Mouse (Mus musculus): ENCODE measurements at regions not wholly inside any gene's neighbourhood (a gene's known extent, or its start where the extent isn't known, plus 50 kb on each side); places are given as distances from the start of the nearest gene placed in this dataset.

DNA sequence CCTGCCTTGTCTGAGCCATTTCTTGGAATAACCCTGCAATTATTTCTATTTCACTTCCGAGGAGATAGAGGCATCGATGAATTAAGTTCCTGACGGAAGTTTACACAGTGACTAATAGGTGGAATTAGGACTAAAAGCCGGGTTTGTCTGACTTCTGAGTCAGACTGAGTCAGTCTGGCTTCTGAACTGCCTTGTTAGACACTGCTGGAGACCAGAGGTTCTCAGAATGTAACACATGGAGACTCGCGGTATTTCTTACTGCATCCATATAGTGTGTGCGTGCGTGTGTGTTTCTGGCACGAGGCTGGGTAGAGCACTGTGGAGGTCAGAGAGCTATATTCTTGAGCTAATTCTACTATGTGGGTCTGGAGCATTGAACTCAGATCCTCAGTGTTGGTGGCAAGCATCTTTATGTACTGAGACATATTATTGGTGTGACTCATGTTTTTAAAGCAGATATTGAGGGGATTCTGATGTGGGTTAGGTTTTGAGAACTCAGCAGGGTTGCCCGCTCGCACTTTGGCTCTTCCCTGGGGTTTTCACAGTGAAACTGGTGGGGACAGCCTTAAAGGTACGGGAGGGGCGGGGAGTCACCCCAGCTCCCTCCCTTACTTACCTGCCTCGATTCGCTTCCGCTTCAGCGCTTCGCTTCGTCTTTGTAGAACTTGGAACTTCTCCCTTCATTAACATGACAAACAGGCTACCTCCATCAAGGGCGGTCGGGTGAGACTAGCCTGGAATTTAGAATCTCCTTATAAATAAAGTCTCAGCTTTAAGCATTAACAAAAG is 101.2 kb downstream of the 4931417E11Rik start:
- H3K27ac ChIP-seq (ENCODE audit: control insufficient read depth, low read depth, low read length) = no peak overlapping the region
- no peak overlapping the region for H3K4me3 ChIP-seq (ENCODE audit: control insufficient read depth in 1 of 2, insufficient read depth in 1 of 2, low read depth in 2 of 2, low read length in 2 of 2)
- DNase-seq (ENCODE audit: low read depth, low spot score) = no peak

DNA sequence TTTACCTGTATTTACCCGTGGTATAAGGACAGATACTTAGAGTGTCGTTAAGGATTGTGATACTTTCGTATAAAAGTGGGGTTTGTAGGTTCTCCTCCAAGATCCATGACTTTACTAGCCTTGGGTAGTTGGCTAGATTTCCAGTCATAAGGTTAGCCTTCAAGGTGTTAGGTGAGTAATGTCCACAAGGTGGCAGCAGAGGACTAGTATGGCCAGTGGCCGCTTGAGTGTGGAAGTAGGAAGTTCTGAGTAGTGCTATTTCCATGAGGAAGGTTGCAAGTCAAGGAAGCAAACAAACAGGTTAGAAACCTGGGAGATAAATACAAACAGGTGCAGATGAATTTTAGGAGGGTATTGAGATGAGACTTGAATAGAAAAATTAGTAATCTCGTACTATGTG is 101.9 kb downstream of the 4931417E11Rik start:
- no peaks in the 10 kb centered on the region for H3K9me3 ChIP-seq (replicated peaks; ENCODE audit: insufficient read depth, low read length)
- no peaks in the 10 kb centered on the region for H3K79me2 ChIP-seq (ENCODE audit: control insufficient read depth, insufficient read depth, low read length, poor library complexity)
- H3K27me3 ChIP-seq (ENCODE audit: control insufficient read depth in 1 of 2, insufficient read depth in 2 of 2, low read length in 2 of 2) = no peaks in the 10 kb centered on the region
- peak; percentile 86 for TF ChIP-seq SMC3 (IDR thresholded peaks at IDR 0.05; ENCODE audit: low read depth, low read length)
- no peak for TF ChIP-seq SIN3A (IDR thresholded peaks at IDR 0.05; ENCODE audit: low read length)
- TF ChIP-seq ZNF384 (IDR thresholded peaks at IDR 0.05; ENCODE audit: low read depth, low read length) = no peak
- TF ChIP-seq GATA1 (IDR thresholded peaks at IDR 0.05; ENCODE audit: low read depth, low read length) = no peak
- TF ChIP-seq CHD1 (IDR thresholded peaks at IDR 0.05; ENCODE audit: low read depth, low read length) = no peak
- no peak for TF ChIP-seq ETS1 (IDR thresholded peaks at IDR 0.05; ENCODE audit: low read depth, low read length)
- TF ChIP-seq ZC3H11A (IDR thresholded peaks at IDR 0.05; ENCODE audit: low read depth, low read length) = peak; percentile 76
- TF ChIP-seq ELF1 (IDR thresholded peaks at IDR 0.05; ENCODE audit: low read depth, low read length) = 0 out of 2 replicates have a peak, but pooled peaks have one; percentile 13
- peak; percentile 93 for TF ChIP-seq RAD21 (IDR thresholded peaks at IDR 0.05; ENCODE audit: low read depth, low read length)
- no peak for TF ChIP-seq NELFE (IDR thresholded peaks at IDR 0.05; ENCODE audit: low read depth, low read length)
- peak; percentile 33; the same call in 1 of the 2 replicates for TF ChIP-seq BHLHE40 (IDR thresholded peaks at IDR 0.05; ENCODE audit: borderline replicate concordance, low read depth, low read length)
- peak; percentile 80 to 83 (median 81) for TF ChIP-seq CTCF (IDR thresholded peaks at IDR 0.05 in 2 of 3, conservative IDR thresholded peaks at IDR 0.05 in 1 of 3; ENCODE audit: control insufficient read depth in 1 of 3, insufficient read depth in 1 of 3, low read depth in 2 of 3, low read length in 3 of 3, poor library complexity in 1 of 3, severe bottlenecking in 1 of 3)
- TF ChIP-seq POLR2AphosphoS5 (IDR thresholded peaks at IDR 0.05; ENCODE audit: borderline replicate concordance, low read depth, low read length) = no peak
- H3K9ac ChIP-seq (ENCODE audit: control insufficient read depth, low read depth, low read length, poor library complexity, severe bottlenecking) = no peak overlapping the region
- no peak overlapping the region for H3K4me3 ChIP-seq (ENCODE audit: control insufficient read depth in 1 of 2, insufficient read depth in 1 of 2, low read depth in 2 of 2, low read length in 2 of 2)
- H3K36me3 ChIP-seq (ENCODE audit: control insufficient read depth in 1 of 2, insufficient read depth in 2 of 2, low read length in 2 of 2) = no peaks in the 10 kb centered on the region
- DNase-seq (ENCODE audit: low read depth, low spot score) = peak; percentile 74
- no peak overlapping the region for H3K27ac ChIP-seq (ENCODE audit: control insufficient read depth, low read depth, low read length)
- H3K4me1 ChIP-seq (ENCODE audit: control insufficient read depth in 1 of 2, insufficient read depth in 2 of 2, low read length in 2 of 2) = no peaks in the 10 kb centered on the region

More for the DNA sequence above, 101.2 kb downstream of the 4931417E11Rik start:
- TF ChIP-seq GATA1 (IDR thresholded peaks at IDR 0.05; ENCODE audit: low read depth, low read length) (no peak), ELF1 (IDR thresholded peaks at IDR 0.05; ENCODE audit: low read depth, low read length) (no peak), MAX (IDR thresholded peaks at IDR 0.05; ENCODE audit: low read length) (no peak), SIN3A (IDR thresholded peaks at IDR 0.05; ENCODE audit: low read length) (no peak)
- H3K79me2 ChIP-seq (ENCODE audit: control insufficient read depth, insufficient read depth, low read length, poor library complexity) = no peaks in the 10 kb centered on the region
- no peaks in the 10 kb centered on the region for H3K9me3 ChIP-seq (replicated peaks; ENCODE audit: insufficient read depth, low read length)
- no peaks in the 10 kb centered on the region for H3K36me3 ChIP-seq (ENCODE audit: control insufficient read depth in 1 of 2, insufficient read depth in 2 of 2, low read length in 2 of 2)
- no peaks in the 10 kb centered on the region for H3K27me3 ChIP-seq (ENCODE audit: control insufficient read depth in 1 of 2, insufficient read depth in 2 of 2, low read length in 2 of 2)
- H3K4me1 ChIP-seq (ENCODE audit: control insufficient read depth in 1 of 2, insufficient read depth in 2 of 2, low read length in 2 of 2) = no peaks in the 10 kb centered on the region
- no peak overlapping the region for H3K9ac ChIP-seq (ENCODE audit: control insufficient read depth, low read depth, low read length, poor library complexity, severe bottlenecking)

Measured in MEL (cell line).